Mouse (Mus musculus): ENCODE results near the gene Gm28035. TPM values are rescaled to one million over a fixed set of nuclear protein-coding genes. Genes with fewer than 3 reads are reported as not detected.

The Gm28035 gene
- polyA plus RNA-seq, 1 experiment from 2014 or later = 2.1 TPM

GRCm38 (mm10) chr2:30299525-30299924 lies 59.2 kb downstream of the Gm28035 start:
- ATAC-seq = no peak
- ChIA-PET CTCF (no interaction called here), POLR2A (interaction anchor here (0.6 kb wide), 1 partner anchor 30 kb away, joined by 6 read pairs; no protein-coding TSS in a partner anchor)
- in situ Hi-C loops (cut with MboI; ENCODE audit: low pct_unique_long_range_greater_than_20kb) = no loop called here
- DNase-seq (ENCODE audit: low read depth, low spot score) = no peak
- no peaks in the 10 kb centered on the region for H3K27me3 ChIP-seq
- TF ChIP-seq CTCF (IDR thresholded peaks at IDR 0.05) = peak; percentile 60

DNA sequence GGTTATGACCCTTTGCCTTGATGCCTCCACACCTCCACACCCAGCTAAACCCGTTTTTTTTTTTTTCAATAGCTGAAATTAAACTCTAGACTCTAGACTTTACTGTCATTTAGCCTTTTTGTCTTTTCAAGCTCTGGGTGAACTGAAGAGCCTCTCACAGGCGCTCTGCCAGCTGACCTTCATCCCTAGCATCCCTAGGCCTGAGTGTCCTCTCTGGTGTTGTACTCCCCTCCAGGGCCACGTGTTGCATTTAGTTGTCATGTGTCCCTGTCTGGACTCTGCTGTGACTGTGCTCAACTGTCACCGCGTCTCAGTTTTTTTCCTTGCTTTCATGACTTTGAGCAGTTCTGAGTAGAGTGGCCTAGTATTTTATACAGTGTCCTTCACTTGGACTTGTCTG lies 59.6 kb downstream of the Gm28035 start:
- H3K27me3 ChIP-seq = no peaks in the 10 kb centered on the region
- ChIA-PET CTCF (no interaction called here), POLR2A (no interaction called here)
- TF ChIP-seq CTCF (IDR thresholded peaks at IDR 0.05) = no peak
- in situ Hi-C loops (cut with MboI; ENCODE audit: low pct_unique_long_range_greater_than_20kb) = no loop called here
- no peak for DNase-seq (ENCODE audit: low read depth, low spot score)
- ATAC-seq = no peak

- ChIA-PET CTCF (interaction anchor here (1.9 kb wide), 1 partner anchor 10 kb away, joined by 4 read pairs; no protein-coding TSS in a partner anchor), POLR2A (no interaction called here)
- in situ Hi-C loops (cut with MboI; ENCODE audit: low pct_unique_long_range_greater_than_20kb) = no loop called here
- H3K27me3 ChIP-seq = no peaks in the 10 kb centered on the region
- ATAC-seq = no peak
- no peak for TF ChIP-seq CTCF (IDR thresholded peaks at IDR 0.05)
- DNase-seq (ENCODE audit: low read depth, low spot score) = no peak
These were observed 65.7 kb downstream of the Gm28035 start for GRCm38 (mm10) chr2:30306087-30306486.

GRCm38 (mm10) chr2:30309351-30309750 lies 69.0 kb downstream of the Gm28035 start:
- in situ Hi-C loops (cut with MboI; ENCODE audit: low pct_unique_long_range_greater_than_20kb) = no loop called here
- ChIA-PET CTCF (interaction anchor here (1.8 kb wide), 1 partner anchor 18 kb away, joined by 4 read pairs; no protein-coding TSS in a partner anchor), POLR2A (no interaction called here)
- no peak for TF ChIP-seq CTCF (IDR thresholded peaks at IDR 0.05)
- DNase-seq (ENCODE audit: low read depth, low spot score) (no peak), ATAC-seq (no peak)
- no peaks in the 10 kb centered on the region for H3K27me3 ChIP-seq

DNA sequence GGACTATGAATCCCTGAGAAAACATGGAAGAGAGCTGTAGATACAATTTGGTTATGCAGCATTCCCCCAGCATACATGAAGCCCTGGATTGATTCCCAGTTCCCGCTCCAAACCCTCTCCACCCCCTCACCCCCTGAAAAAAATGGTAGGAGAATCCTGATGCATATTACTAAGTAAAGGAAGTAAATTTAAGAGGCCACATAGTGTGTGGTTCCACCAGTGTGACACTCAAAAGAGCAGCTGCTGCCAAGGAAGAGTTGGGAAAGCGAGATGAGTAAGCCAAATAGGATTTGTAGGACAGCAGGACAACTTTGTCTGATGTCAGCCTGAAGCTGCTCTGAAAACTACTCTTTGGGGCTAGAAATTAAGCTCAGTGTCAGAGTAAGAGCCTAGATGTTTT lies 71.1 kb downstream of the Gm28035 start:
- no peaks in the 10 kb centered on the region for H3K27me3 ChIP-seq
- ATAC-seq (no peak), DNase-seq (ENCODE audit: low read depth, low spot score) (no peak)
- POLR2A ChIA-PET = no interaction called here
- in situ Hi-C loops (cut with MboI; ENCODE audit: low pct_unique_long_range_greater_than_20kb) = no loop called here
- TF ChIP-seq CTCF (IDR thresholded peaks at IDR 0.05) = no peak
- CTCF ChIA-PET = interaction anchor here (0.7 kb wide), 1 partner anchor 15 kb away, joined by 4 read pairs; no protein-coding TSS in a partner anchor

- DNase-seq (ENCODE audit: low read depth, low spot score) (no peak), ATAC-seq (no peak)
- TF ChIP-seq CTCF (IDR thresholded peaks at IDR 0.05) = no peak
- CTCF ChIA-PET = interaction anchor here (1.4 kb wide), 1 partner anchor 11 kb away, joined by 4 read pairs; no protein-coding TSS in a partner anchor
- no peaks in the 10 kb centered on the region for H3K27me3 ChIP-seq
- in situ Hi-C loops (cut with MboI; ENCODE audit: low pct_unique_long_range_greater_than_20kb) = no loop called here
- POLR2A ChIA-PET = no interaction called here
These were observed 75.8 kb downstream of the Gm28035 start for GRCm38 (mm10) chr2:30316136-30316535.

GRCm38 (mm10) chr2:30316955-30317354 lies 76.6 kb downstream of the Gm28035 start:
- no peak for DNase-seq (ENCODE audit: low read depth, low spot score)
- ATAC-seq = no peak
- no peaks in the 10 kb centered on the region for H3K27me3 ChIP-seq
- ChIA-PET POLR2A (no interaction called here), CTCF (no interaction called here)
- in situ Hi-C loops (cut with MboI; ENCODE audit: low pct_unique_long_range_greater_than_20kb) = no loop called here
- no peak for TF ChIP-seq CTCF (IDR thresholded peaks at IDR 0.05)

GRCm38 (mm10) chr2:30319260-30319659 lies 78.9 kb downstream of the Gm28035 start:
- DNase-seq (ENCODE audit: low read depth, low spot score) = no peak
- no peaks in the 10 kb centered on the region for H3K27me3 ChIP-seq
- no peak for TF ChIP-seq CTCF (IDR thresholded peaks at IDR 0.05)
- in situ Hi-C loops (cut with MboI; ENCODE audit: low pct_unique_long_range_greater_than_20kb) = no loop called here
- POLR2A ChIA-PET = no interaction called here
- ATAC-seq = no peak
- CTCF ChIA-PET = no interaction called here

- ATAC-seq = peak; percentile 67
- ChIA-PET POLR2A (no interaction called here), CTCF (interaction anchor here (1.0 kb wide), 1 partner anchor 16 kb away, joined by 3 read pairs; no protein-coding TSS in a partner anchor)
- peak; percentile 43 for DNase-seq (ENCODE audit: low read depth, low spot score)
- in situ Hi-C loops (cut with MboI; ENCODE audit: low pct_unique_long_range_greater_than_20kb) = no loop called here
- H3K27me3 ChIP-seq = no peaks in the 10 kb centered on the region
- TF ChIP-seq CTCF (IDR thresholded peaks at IDR 0.05) = no peak
These were observed 82.7 kb downstream of the Gm28035 start for GRCm38 (mm10) chr2:30323111-30323510.

DNA sequence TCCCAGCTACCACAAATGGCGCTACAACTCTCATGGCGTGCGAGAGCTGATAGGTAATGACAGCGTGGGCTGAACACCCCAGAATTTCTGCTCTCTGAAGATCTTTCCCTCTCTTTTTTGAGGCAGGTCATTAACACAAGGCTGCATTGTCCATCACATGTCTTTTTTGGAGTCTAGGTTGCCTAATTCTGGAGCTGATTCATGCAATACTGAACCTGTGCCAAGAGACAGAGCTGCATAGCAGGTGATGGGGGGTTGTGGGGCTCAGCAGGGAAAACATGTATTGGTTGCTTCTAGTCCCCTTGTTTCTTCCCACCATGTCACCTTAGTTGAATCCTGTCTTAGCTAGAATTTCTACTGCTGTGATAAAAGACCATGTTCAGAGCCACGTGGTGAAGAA lies 84.9 kb downstream of the Gm28035 start:
- ChIA-PET POLR2A (no interaction called here), CTCF (no interaction called here)
- no peak for TF ChIP-seq CTCF (IDR thresholded peaks at IDR 0.05)
- in situ Hi-C loops (cut with MboI; ENCODE audit: low pct_unique_long_range_greater_than_20kb) = no loop called here
- no peak for DNase-seq (ENCODE audit: low read depth, low spot score)
- no peaks in the 10 kb centered on the region for H3K27me3 ChIP-seq
- ATAC-seq = no peak

DNA sequence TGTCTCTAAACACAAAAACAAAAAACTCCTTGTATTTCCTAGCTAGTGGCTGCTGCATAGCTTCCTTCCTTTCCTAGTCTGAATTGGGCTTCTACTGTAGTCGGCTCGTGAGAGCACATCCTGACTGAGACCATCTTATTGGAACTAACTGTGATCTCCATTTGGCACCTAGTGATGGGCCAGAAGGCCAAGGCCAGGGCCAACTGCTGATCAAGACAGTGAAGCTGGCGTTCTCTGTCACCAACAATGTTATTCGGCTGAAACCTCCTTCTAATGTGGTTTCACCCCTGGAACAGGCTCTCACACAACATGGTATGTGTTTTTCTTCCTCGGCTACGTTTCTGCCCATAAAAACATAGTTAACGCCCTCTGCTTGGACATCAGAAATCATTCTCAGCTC lies 86.9 kb downstream of the Gm28035 start:
- in situ Hi-C loops (cut with MboI; ENCODE audit: low pct_unique_long_range_greater_than_20kb) = no loop called here
- no peak for ATAC-seq
- no peak for TF ChIP-seq CTCF (IDR thresholded peaks at IDR 0.05)
- no peaks in the 10 kb centered on the region for H3K27me3 ChIP-seq
- DNase-seq (ENCODE audit: low read depth, low spot score) = no peak
- CTCF ChIA-PET = interaction anchor here (0.6 to 1.5 kb wide), 4 partner anchors 9 to 19 kb away, joined by 3 to 4 read pairs (median 4); no protein-coding TSS in a partner anchor
- POLR2A ChIA-PET = no interaction called here

GRCm38 (mm10) chr2:30328791-30329190 lies 88.4 kb downstream of the Gm28035 start:
- DNase-seq (ENCODE audit: low read depth, low spot score) (no peak), ATAC-seq (no peak)
- no peak for TF ChIP-seq CTCF (IDR thresholded peaks at IDR 0.05)
- no peaks in the 10 kb centered on the region for H3K27me3 ChIP-seq
- ChIA-PET POLR2A (no interaction called here), CTCF (interaction anchor here (1.0 to 1.5 kb wide), 2 partner anchors 12 to 15 kb away, joined by 3 read pairs; no protein-coding TSS in a partner anchor)
- in situ Hi-C loops (cut with MboI; ENCODE audit: low pct_unique_long_range_greater_than_20kb) = no loop called here

Other genes with a start within 250 kb of the Gm28035 start
- gene Wdr34, start 191.7 kb upstream of the Gm28035 start, polyA plus RNA-seq (2021) = 63.5 TPM
- 288 TPM for gene Set, start 183.2 kb upstream of the Gm28035 start, polyA plus RNA-seq (2021)
- 8.2 TPM for gene Pkn3, start 162.9 kb upstream of the Gm28035 start, polyA plus RNA-seq (2021)
- gene Zdhhc12, start 146.9 kb upstream of the Gm28035 start, polyA plus RNA-seq (2021) = 29.6 TPM
- gene Zer1, start 116.0 kb upstream of the Gm28035 start, polyA plus RNA-seq (2021) = 26.5 TPM
- 37.9 TPM for gene Tbc1d13, start 106.8 kb upstream of the Gm28035 start, polyA plus RNA-seq (2021)
- 19.2 TPM for gene Endog, start 69.1 kb upstream of the Gm28035 start, polyA plus RNA-seq (2021)
- 31.6 TPM for gene Spout1, start 62.1 kb upstream of the Gm28035 start, polyA plus RNA-seq (2021)
- gene Kyat1, start 34.7 kb upstream of the Gm28035 start, polyA plus RNA-seq (2021) = 14.8 TPM
- gene Lrrc8a, start 2.9 kb upstream of the Gm28035 start, polyA plus RNA-seq (2021) = 19.3 TPM
- 22.4 TPM for gene Phyhd1, start 25.6 kb downstream of the Gm28035 start, polyA plus RNA-seq (2021)
- not detected for gene Gm28038, start 40.5 kb downstream of the Gm28035 start, polyA plus RNA-seq (2021)
- gene Dolk, start 45.8 kb downstream of the Gm28035 start, polyA plus RNA-seq (2021) = 24.0 TPM
- gene Nup188, start 45.8 kb downstream of the Gm28035 start, polyA plus RNA-seq (2021) = 36.7 TPM
- 102 TPM for gene Sh3glb2, start 118.8 kb downstream of the Gm28035 start, polyA plus RNA-seq (2021)
- gene Miga2, start 123.7 kb downstream of the Gm28035 start, polyA plus RNA-seq (2021) = 43.3 TPM
- gene Dolpp1, start 151.7 kb downstream of the Gm28035 start, polyA plus RNA-seq (2021) = 15.4 TPM
- gene Crat, start 175.2 kb downstream of the Gm28035 start, polyA plus RNA-seq (2021) = 86.1 TPM
- 165 TPM for gene Ptpa, start 175.5 kb downstream of the Gm28035 start, polyA plus RNA-seq (2021)
- gene Ier5l, start 233.7 kb downstream of the Gm28035 start, polyA plus RNA-seq (2021) = 70.7 TPM